Mouse (Mus musculus): ENCODE results near the gene Acp6. TPM values are rescaled to one million over a fixed set of nuclear protein-coding genes. Genes with fewer than 3 reads are reported as not detected.

The Acp6 gene
- total and polyA plus RNA-seq, 3 experiments = 10.8 to 12.5 (median 12.1) TPM

- peaks cover 2% of the 10 kb centered on the region for H3K27me3 ChIP-seq (replicated peaks)
- H3K79me2 ChIP-seq (replicated peaks; ENCODE audit: control insufficient read depth, extremely low read depth, insufficient read depth, poor library complexity, severe bottlenecking) = no peaks in the 10 kb centered on the region
- in situ Hi-C loops (cut with MboI; ENCODE audit: low pct_ligation_motif_present, low pct_unique_long_range_greater_than_20kb, low sequenced_read_pairs) (no loop called here), dilution Hi-C loops (cut with MboI; ENCODE audit: extremely low pct_ligation_motif_present, extremely low pct_unique_long_range_greater_than_20kb, low sequenced_read_pairs) (no loop called here)
- DNase-seq (ENCODE audit: extremely low read depth) = peak; percentile 43
- TF ChIP-seq USF1 (IDR thresholded peaks at IDR 0.05; ENCODE audit: low read depth, low read length) (no peak), CTCF (conservative IDR thresholded peaks at IDR 0.05 in 1 of 2, IDR thresholded peaks at IDR 0.05 in 1 of 2; ENCODE audit: low read depth in 2 of 2, low read length in 2 of 2) (peak; percentile 72 to 82; a peak in 3 of 4 replicates), TBP (conservative IDR thresholded peaks at IDR 0.05; ENCODE audit: low read depth, low read length) (no peak), HCFC1 (IDR thresholded peaks at IDR 0.05; ENCODE audit: low read depth, low read length) (no peak), SMC3 (IDR thresholded peaks at IDR 0.05; ENCODE audit: low read depth, low read length) (peak; percentile 75), PAX5 (IDR thresholded peaks at IDR 0.05; ENCODE audit: low read length) (no peak), E2F4 (IDR thresholded peaks at IDR 0.05; ENCODE audit: insufficient replicate concordance, low read depth, low read length) (no peak), NELFE (IDR thresholded peaks at IDR 0.05; ENCODE audit: low read depth, low read length) (no peak), MEF2A (IDR thresholded peaks at IDR 0.05; ENCODE audit: borderline replicate concordance, low read depth, low read length) (no peak), RAD21 (IDR thresholded peaks at IDR 0.05; ENCODE audit: low read depth, low read length) (peak; percentile 53), ZKSCAN1 (IDR thresholded peaks at IDR 0.05; ENCODE audit: borderline replicate concordance, low read depth, low read length) (no peak)
- H3K9me3 ChIP-seq (replicated peaks; ENCODE audit: low read length) = no peaks in the 10 kb centered on the region
- no peaks in the 10 kb centered on the region for H3K36me3 ChIP-seq (replicated peaks in 1 of 2; ENCODE audit: control insufficient read depth in 1 of 2, insufficient read depth in 1 of 2, low read length in 1 of 2)
- no peak overlapping the region for H3K4me3 ChIP-seq (replicated peaks in 1 of 3; ENCODE audit: low read depth in 2 of 3, low read length in 2 of 3, poor library complexity in 1 of 3)
- no peak overlapping the region for H3K9ac ChIP-seq (ENCODE audit: insufficient read depth, low read depth)
- H3K4me2 ChIP-seq (ENCODE audit: insufficient read depth, low read depth, poor library complexity, severe bottlenecking) = no peak overlapping the region
- H3K4me1 ChIP-seq (ENCODE audit: control insufficient read depth in 1 of 2, insufficient read depth in 2 of 2) = peaks cover 4 to 5% of the 10 kb centered on the region in 2 experiments; a peak in 2 of 4 replicates
- H3K27ac ChIP-seq (ENCODE audit: insufficient read depth, low read depth) = no peak overlapping the region
Observed at GRCm38 (mm10) chr3:97183810-97184209, 25.2 kb downstream of the Acp6 start.

GRCm38 (mm10) chr3:97185098-97185860, 26.7 kb downstream of the Acp6 start:
- Histone ChIP-seq H3K36me3 (replicated peaks in 1 of 2; ENCODE audit: control insufficient read depth in 1 of 2, insufficient read depth in 1 of 2, low read length in 1 of 2) (no peaks in the 10 kb centered on the region), H3K4me2 (ENCODE audit: insufficient read depth, low read depth, poor library complexity, severe bottlenecking) (no peak overlapping the region), H3K9me3 (replicated peaks; ENCODE audit: low read length) (no peaks in the 10 kb centered on the region), H3K4me3 (replicated peaks in 1 of 3; ENCODE audit: low read depth in 2 of 3, low read length in 2 of 3, poor library complexity in 1 of 3) (no peak overlapping the region), H3K27me3 (replicated peaks) (peaks cover 2% of the 10 kb centered on the region), H3K4me1 (ENCODE audit: control insufficient read depth in 1 of 2, insufficient read depth in 2 of 2) (peaks cover 3% of the 10 kb centered on the region in 2 experiments; a peak in 2 of 4 replicates), H3K79me2 (replicated peaks; ENCODE audit: control insufficient read depth, extremely low read depth, insufficient read depth, poor library complexity, severe bottlenecking) (no peaks in the 10 kb centered on the region), H3K27ac (ENCODE audit: insufficient read depth, low read depth) (no peak overlapping the region), H3K9ac (ENCODE audit: insufficient read depth, low read depth) (no peak overlapping the region)
- TF ChIP-seq IRF4 (IDR thresholded peaks at IDR 0.05; ENCODE audit: low read depth, low read length) (peak; percentile 31; the same call in 1 of the 2 replicates), CHD2 (IDR thresholded peaks at IDR 0.05; ENCODE audit: low read length) (no peak), MAX (IDR thresholded peaks at IDR 0.05; ENCODE audit: low read length) (no peak), TBP (conservative IDR thresholded peaks at IDR 0.05; ENCODE audit: low read depth, low read length) (no peak), SIN3A (IDR thresholded peaks at IDR 0.05; ENCODE audit: low read length) (no peak), HCFC1 (IDR thresholded peaks at IDR 0.05; ENCODE audit: low read depth, low read length) (no peak), RAD21 (IDR thresholded peaks at IDR 0.05; ENCODE audit: low read depth, low read length) (peak; percentile 79), ZMIZ1 (IDR thresholded peaks at IDR 0.05; ENCODE audit: low read depth, low read length) (no peak), POLR2A (IDR thresholded peaks at IDR 0.05; ENCODE audit: low read depth, low read length) (no peak), TCF12 (IDR thresholded peaks at IDR 0.05; ENCODE audit: low read depth, low read length) (no peak), SMC3 (IDR thresholded peaks at IDR 0.05; ENCODE audit: low read depth, low read length) (peak; percentile 84), KAT2A (IDR thresholded peaks at IDR 0.05; ENCODE audit: insufficient replicate concordance, low read length) (0 out of 2 replicates have a peak, but pooled peaks have one; percentile 20), MXI1 (IDR thresholded peaks at IDR 0.05; ENCODE audit: low read depth, low read length) (no peak), USF1 (IDR thresholded peaks at IDR 0.05; ENCODE audit: low read depth, low read length) (no peak), CTCF (conservative IDR thresholded peaks at IDR 0.05 in 1 of 2, IDR thresholded peaks at IDR 0.05 in 1 of 2; ENCODE audit: low read depth in 2 of 2, low read length in 2 of 2) (peak; percentile 63 to 91; a peak in 3 of 4 replicates), ZKSCAN1 (IDR thresholded peaks at IDR 0.05; ENCODE audit: borderline replicate concordance, low read depth, low read length) (no peak), ELF1 (IDR thresholded peaks at IDR 0.05; ENCODE audit: low read depth, low read length) (0 out of 2 replicates have a peak, but pooled peaks have one; percentile 8), ZNF384 (IDR thresholded peaks at IDR 0.05; ENCODE audit: low read depth, low read length) (no peak), POLR2AphosphoS2 (IDR thresholded peaks at IDR 0.05; ENCODE audit: low read depth, low read length) (no peak)
- peak; percentile 52 for DNase-seq (ENCODE audit: extremely low read depth)
- in situ Hi-C loops (cut with MboI; ENCODE audit: low pct_ligation_motif_present, low pct_unique_long_range_greater_than_20kb, low sequenced_read_pairs) (no loop called here), dilution Hi-C loops (cut with MboI; ENCODE audit: extremely low pct_ligation_motif_present, extremely low pct_unique_long_range_greater_than_20kb, low sequenced_read_pairs) (no loop called here)
